Mouse (Mus musculus) liver, embryonic 11.5 days (tissue): ENCODE results near the gene Rnase12. TPM values are rescaled to one million over a fixed set of nuclear protein-coding genes. Genes with fewer than 3 reads are reported as not detected.
"Not testable (repeated sequence)": the region's sequence is repeated elsewhere in the genome, so short reads cannot be mapped to it uniquely, and the experiment has no call there.

ENCODE experiments used
- ATAC-seq: fragments of 200-750 bp; cut with Nextera tagmentation; replicated peaks from 2 replicates; pipeline ENCODE4 v1.8.0; 2017; ENCODE audit warnings: moderate number of reproducible peaks, mild to moderate bottlenecking, moderate TSS enrichment, moderate library complexity; ENCODE audit not compliant: low FRiP score
- DNase-seq: peaks from one replicate; pipeline ENCODE4 v3.0.0-alpha.2; 2017; ENCODE audit warnings: low spot score
- H3K27ac ChIP-seq: fragments of 300-500 bp; sonication (generic); 2 replicates; pipeline ENCODE4 v1.5.1; 2014; ENCODE audit warnings: mild to moderate bottlenecking, low read depth, low read length, control low read depth
- H3K27me3 ChIP-seq: fragments of 300-500 bp; sonication (generic); replicated peaks from 2 replicates; pipeline ENCODE4 v1.6.1; 2014; ENCODE audit warnings: low read length, mixed read lengths; ENCODE audit not compliant: control insufficient read depth, insufficient read depth
- H3K36me3 ChIP-seq: fragments of 300-500 bp; sonication (generic); 2 replicates; pipeline ENCODE4 v1.6.1; 2014; ENCODE audit warnings: mild to moderate bottlenecking, low read length, moderate library complexity, mixed read lengths; ENCODE audit not compliant: control insufficient read depth, insufficient read depth
- H3K4me1 ChIP-seq: fragments of 300-500 bp; sonication (generic); replicated peaks from 2 replicates; pipeline ENCODE4 v1.6.1; 2014; ENCODE audit warnings: low read length, mixed read lengths; ENCODE audit not compliant: control insufficient read depth, insufficient read depth
- H3K4me2 ChIP-seq: fragments of 300-500 bp; sonication (generic); 2 replicates; pipeline ENCODE4 v1.6.1; 2014; ENCODE audit warnings: mild to moderate bottlenecking, control low read depth, moderate library complexity
- H3K4me3 ChIP-seq: fragments of 300-500 bp; sonication (generic); 2 replicates; pipeline ENCODE4 v1.5.1; 2014; ENCODE audit warnings: low read depth, low read length, control low read depth
- H3K9ac ChIP-seq: fragments of 300-500 bp; sonication (generic); 2 replicates; pipeline ENCODE4 v1.6.1; 2014; ENCODE audit warnings: low read depth, low read length, control low read depth
- H3K9me3 ChIP-seq: fragments of 300-500 bp; sonication (generic); 2 replicates; pipeline ENCODE4 v1.6.1; 2016; ENCODE audit warnings: low read length, inconsistent platforms, mixed read lengths; ENCODE audit not compliant: control insufficient read depth
- WGBS: fragments of 180-500 bp; shearing (Covaris S2); extraction: QIAGEN DNeasy Blood & Tissue Kit; methylation state at CpG from one replicate; pipeline ENCODE4 v1.1.7; 2014; 5-methylcytosine and 5-hydroxymethylcytosine counted together
- polyA plus RNA-seq: library from polyadenylated mRNA; unstranded; fragments of >200 nt; fragmentation: Nextera tagmentation; extraction: Ambion mirVana; gene quantifications from 2 replicates; pipeline ENCODE4 v1.2.1, GENCODE M21; 2014

Rnase12 gene
- 1.4 and 1.6 TPM in 2 replicates for polyA plus RNA-seq

- Histone ChIP-seq H3K9me3 (no peaks in the 10 kb centered on the region), H3K4me2 (peak within 1 kb of the TSS; percentile 44; the same call in 1 of the 2 replicates), H3K27ac (no peak within 1 kb of the TSS), H3K36me3 (no peaks in the 10 kb centered on the region), H3K4me1 (peaks cover 6% of the 10 kb centered on the region; the same call in 1 of the 2 replicates), H3K27me3 (no peaks in the 10 kb centered on the region), H3K9ac (no peak within 1 kb of the TSS), H3K4me3 (no peak within 1 kb of the TSS)
- DNase-seq (no peak), ATAC-seq (peak; percentile 75)
- 31% methylated on average over 9 of the region's 9 CpGs for WGBS
Observed at GRCm38 (mm10) chr14:51057401-51057831, at the start of gene Rnase12. Rnase12 (minus strand) TSS chr14:51057661.

GRCm38 (mm10) chr14:51106449-51106967, 49.0 kb upstream of the Rnase12 start:
- Histone ChIP-seq H3K36me3 (no peaks in the 10 kb centered on the region), H3K4me1 (peaks cover 5% of the 10 kb centered on the region; the same call in 1 of the 2 replicates), H3K4me2 (no peak overlapping the region), H3K9ac (no peak overlapping the region), H3K27ac (no peak overlapping the region), H3K9me3 (no peaks in the 10 kb centered on the region), H3K4me3 (no peak overlapping the region), H3K27me3 (no peaks in the 10 kb centered on the region)
- ATAC-seq (no peak), DNase-seq (no peak)

- Histone ChIP-seq H3K9me3 (no peaks in the 10 kb centered on the region), H3K36me3 (no peaks in the 10 kb centered on the region), H3K4me2 (no peak overlapping the region), H3K4me3 (no peak overlapping the region), H3K4me1 (peaks cover 5% of the 10 kb centered on the region; the same call in 1 of the 2 replicates), H3K9ac (no peak overlapping the region; the same call in 1 of the 2 replicates), H3K27ac (no peak overlapping the region), H3K27me3 (no peaks in the 10 kb centered on the region)
- no peak for ATAC-seq
- 81% methylated on average over 2 of the region's 2 CpGs for WGBS
- DNase-seq, result no peak
Observed at GRCm38 (mm10) chr14:51104366-51104765, 46.9 kb upstream of the Rnase12 start.

- H3K36me3 ChIP-seq, result no peaks in the 10 kb centered on the region
- H3K9ac ChIP-seq, result no peak overlapping the region
- WGBS, result 58% methylated on average over 3 of the region's 3 CpGs
- DNase-seq (peak; percentile 51), ATAC-seq (no peak)
- H3K4me3 ChIP-seq, result no peak overlapping the region
- no peak overlapping the region for H3K4me2 ChIP-seq
- H3K4me1 ChIP-seq, result peaks cover 5% of the 10 kb centered on the region; the same call in 1 of the 2 replicates
- H3K27ac ChIP-seq, result no peak overlapping the region
- H3K9me3 ChIP-seq, result no peaks in the 10 kb centered on the region
- no peaks in the 10 kb centered on the region for H3K27me3 ChIP-seq
Observed at GRCm38 (mm10) chr14:51103217-51103616, 45.8 kb upstream of the Rnase12 start.

- Histone ChIP-seq H3K27ac (no peak overlapping the region), H3K4me3 (no peak overlapping the region), H3K36me3 (no peaks in the 10 kb centered on the region), H3K4me1 (peaks cover under 1% of the 10 kb centered on the region; the same call in 1 of the 2 replicates), H3K4me2 (no peak overlapping the region), H3K27me3 (no peaks in the 10 kb centered on the region), H3K9me3 (no peaks in the 10 kb centered on the region), H3K9ac (no peak overlapping the region)
- 73% methylated on average over 9 of the region's 9 CpGs for WGBS
- DNase-seq, result no peak
- ATAC-seq, result no peak
Observed at GRCm38 (mm10) chr14:51101284-51101683, 43.8 kb upstream of the Rnase12 start.

GRCm38 (mm10) chr14:51098921-51099320, 41.5 kb upstream of the Rnase12 start:
- ATAC-seq, result no peak

GRCm38 (mm10) chr14:51098300-51098699, 40.8 kb upstream of the Rnase12 start:
- not testable (repeated sequence) for H3K4me3 ChIP-seq, H3K4me1 ChIP-seq, H3K9ac ChIP-seq, DNase-seq, H3K27ac ChIP-seq, H3K27me3 ChIP-seq, H3K36me3 ChIP-seq, H3K4me2 ChIP-seq, H3K9me3 ChIP-seq
- WGBS, result 36% methylated on average over 1 of the region's 1 CpGs
- ATAC-seq, result peak; percentile 50; the same call in 1 of the 2 replicates

More at GRCm38 (mm10) chr14:51098921-51099320, 41.5 kb upstream of the Rnase12 start:
- H3K9me3 ChIP-seq, result no peaks in the 10 kb centered on the region
- H3K9ac ChIP-seq, result no peak overlapping the region
- no peaks in the 10 kb centered on the region for H3K4me1 ChIP-seq
- WGBS, result 93% methylated on average over 11 of the region's 11 CpGs
- H3K27ac ChIP-seq, result no peak overlapping the region
- DNase-seq, result no peak
- no peaks in the 10 kb centered on the region for H3K36me3 ChIP-seq
- no peak overlapping the region for H3K4me2 ChIP-seq
- H3K4me3 ChIP-seq, result no peak overlapping the region
- H3K27me3 ChIP-seq, result no peaks in the 10 kb centered on the region

- peak overlapping the region; percentile 17 for H3K4me2 ChIP-seq
- DNase-seq (no peak), ATAC-seq (no peak)
- H3K4me1 ChIP-seq, result no peaks in the 10 kb centered on the region
- H3K9ac ChIP-seq, result no peak overlapping the region
- 57% methylated on average over 9 of the region's 9 CpGs for WGBS
- no peaks in the 10 kb centered on the region for H3K9me3 ChIP-seq
- H3K27ac ChIP-seq, result no peak overlapping the region
- H3K27me3 ChIP-seq, result no peaks in the 10 kb centered on the region
- no peaks in the 10 kb centered on the region for H3K36me3 ChIP-seq
- H3K4me3 ChIP-seq, result no peak overlapping the region
Observed at GRCm38 (mm10) chr14:51095736-51096524, 38.5 kb upstream of the Rnase12 start.
